ENCODE assay signal across 11 mouse cellular contexts in genomic region chr3:27284227-27284626, GRCm38 (mm10). TPM values are rescaled to one million over a fixed set of nuclear protein-coding genes. Genes with fewer than 3 reads are reported as not detected.
DNase-seq lines count a peak whose midpoint lies in the region; ATAC-seq and TF ChIP-seq lines count a peak whose summit lies in the region.
"Had no signal": no experiment of that assay in that cellular context is flagged by ENCODE, and none has a peak within 500 bp of the region (broad histone marks: within the 10 kb centered on the region; RNA-seq: fewer than 3 reads in every experiment).

No protein-coding gene starts in this region.

- 86% methylated on average over 5 of the region's 5 CpGs for WGBS in kidney, postnatal 0 days
- WGBS in thymus, adult 2 months = 97% methylated on average over 5 of the region's 5 CpGs
- 91% methylated on average over 5 of the region's 5 CpGs for WGBS in forebrain, embryonic 12.5 days

- in situ Hi-C loops in Patski (cut with MboI; ENCODE audit: low pct_unique_long_range_greater_than_20kb) = no loop called here

- H3K9ac ChIP-seq in kidney, postnatal 0 days (ENCODE audit: low read depth, low read length) = no peak overlapping the region
- no peak overlapping the region for H3K9ac ChIP-seq in forebrain, embryonic 12.5 days
- H3K9ac ChIP-seq: limb, embryonic 15.5 days had no signal

- POLR2A ChIA-PET in Patski (lab: Charles Lee) = no interaction called here

- no peaks in the 10 kb centered on the region for H3K9me3 ChIP-seq in kidney, postnatal 0 days (replicated peaks; ENCODE audit: low read length)
- no peaks in the 10 kb centered on the region for H3K9me3 ChIP-seq in forebrain, embryonic 12.5 days
- H3K9me3 ChIP-seq: limb, embryonic 15.5 days; megakaryocyte, embryonic 14.5 days had no signal

- peaks cover 27% of the 10 kb centered on the region for H3K4me1 ChIP-seq in kidney, postnatal 0 days (replicated peaks; ENCODE audit: insufficient read depth, low read length)
- peaks cover 17% of the 10 kb centered on the region for H3K4me1 ChIP-seq in thymus, adult 2 months (replicated peaks; ENCODE audit: control insufficient read depth, insufficient read depth, low read length)
- peaks cover 15% of the 10 kb centered on the region for H3K4me1 ChIP-seq in forebrain, embryonic 12.5 days
- H3K4me1 ChIP-seq: limb, embryonic 15.5 days had no signal

- CTCF ChIA-PET in Patski (lab: Charles Lee) = interaction anchor here (1.6 kb wide), 1 partner anchor 32 kb away, joined by 3 read pairs; no protein-coding TSS in a partner anchor

- no peaks in the 10 kb centered on the region for H3K27me3 ChIP-seq in kidney, postnatal 0 days (ENCODE audit: insufficient read depth, low read length)
- no peaks in the 10 kb centered on the region for H3K27me3 ChIP-seq in thymus, adult 2 months (ENCODE audit: control insufficient read depth, insufficient read depth, low read length)
- H3K27me3 ChIP-seq in Patski = peaks cover 4% of the 10 kb centered on the region
- H3K27me3 ChIP-seq in forebrain, embryonic 12.5 days = peaks cover 14% of the 10 kb centered on the region; the same call in 1 of the 2 replicates
- H3K27me3 ChIP-seq: limb, embryonic 15.5 days; megakaryocyte, embryonic 14.5 days had no signal

- H3K4me2 ChIP-seq in kidney, postnatal 0 days (ENCODE audit: low read length) = no peak overlapping the region
- no peak overlapping the region for H3K4me2 ChIP-seq in forebrain, embryonic 12.5 days

- TF ChIP-seq POLR2A in thymus, adult 2 months (IDR thresholded peaks at IDR 0.05; ENCODE audit: control insufficient read depth, extremely low read depth, insufficient read depth, low read length, poor library complexity) = no peak

- peak overlapping the region; percentile 88 for H3K27ac ChIP-seq in kidney, postnatal 0 days
- H3K27ac ChIP-seq in thymus, adult 2 months (ENCODE audit: control insufficient read depth, insufficient read depth, low read length) = no peak overlapping the region
- no peak overlapping the region for H3K27ac ChIP-seq in forebrain, embryonic 12.5 days
- H3K27ac ChIP-seq: limb, embryonic 15.5 days had no signal

- no peak for DNase-seq in kidney, postnatal 0 days (ENCODE audit: low spot score)
- no peak for DNase-seq in kidney, adult 11 months
- peak; percentile 36 for DNase-seq in thymus, postnatal 14 days
- DNase-seq in thymus, adult 2 months = no peak
- DNase-seq in Patski (ENCODE audit: low read depth, low spot score) = no peak
- DNase-seq in adrenal gland, postnatal 4 days (ENCODE audit: low spot score in 2 of 2) = no peak
- DNase-seq: gastrocnemius, postnatal 36 days; heart, postnatal 10 days had no signal

- TF ChIP-seq CTCF in kidney, postnatal 0 days (IDR thresholded peaks at IDR 0.05; ENCODE audit: low read depth) = peak; percentile 54
- TF ChIP-seq CTCF in thymus, adult 2 months (IDR thresholded peaks at IDR 0.05; ENCODE audit: borderline replicate concordance, control insufficient read depth, extremely low read depth, insufficient read depth, low read length, poor library complexity) = no peak
- TF ChIP-seq CTCF in Patski (IDR thresholded peaks at IDR 0.05) = peak; percentile 49

- no peak overlapping the region for H3K4me3 ChIP-seq in kidney, postnatal 0 days (replicated peaks; ENCODE audit: low read depth, low read length)
- no peak overlapping the region for H3K4me3 ChIP-seq in thymus, adult 2 months (ENCODE audit: control insufficient read depth, insufficient read depth, low read length)
- H3K4me3 ChIP-seq in forebrain, embryonic 12.5 days (replicated peaks) = no peak overlapping the region
- H3K4me3 ChIP-seq: megakaryocyte, embryonic 14.5 days had no signal

- no peak for ATAC-seq in kidney, postnatal 0 days (replicated peaks; ENCODE audit: low FRiP score, low read depth)
- ATAC-seq in Patski = no peak
- no peak for ATAC-seq in forebrain, embryonic 12.5 days (ENCODE audit: low FRiP score)

- no peaks in the 10 kb centered on the region for H3K36me3 ChIP-seq in kidney, postnatal 0 days (ENCODE audit: insufficient read depth, low read length)
- no peaks in the 10 kb centered on the region for H3K36me3 ChIP-seq in thymus, adult 2 months (ENCODE audit: control insufficient read depth, insufficient read depth, low read length)
- H3K36me3 ChIP-seq in forebrain, embryonic 12.5 days (replicated peaks) = no peaks in the 10 kb centered on the region
- H3K36me3 ChIP-seq: limb, embryonic 15.5 days had no signal

RNA-seq across cellular contexts. Expression of gene Tnfsf10, which starts 32.6 kb away (rescaled TPM):
- polyA plus RNA-seq in kidney, postnatal 0 days (2015; fragmentation: Nextera tagmentation; extraction: Ambion mirVana) = 3.8 and 4.1 TPM in 2 replicates
- polyA plus RNA-seq in thymus, adult 2 months (2012; rRNA removed) = 6.3 and 7.1 TPM in 2 replicates
- polyA plus RNA-seq in Patski (2021) = 1.5 TPM
- total RNA-seq in adrenal gland, postnatal 4 days (2021) = 10 to 100 TPM in 1 of 2 experiments, 1 to 10 TPM in 1; 9.3 to 10.2 TPM
- polyA plus RNA-seq in forebrain, embryonic 12.5 days (2016; fragmentation: Nextera tagmentation; extraction: Ambion mirVana) = not detected in 2 replicates
